Mouse (Mus musculus): ENCODE measurements around the gene Ttll10. TPM values are rescaled to one million over a fixed set of nuclear protein-coding genes. Genes with fewer than 3 reads are reported as not detected.

Ttll10 gene
- polyA plus RNA-seq, 1 experiment from 2014 or later = not detected

DNA sequence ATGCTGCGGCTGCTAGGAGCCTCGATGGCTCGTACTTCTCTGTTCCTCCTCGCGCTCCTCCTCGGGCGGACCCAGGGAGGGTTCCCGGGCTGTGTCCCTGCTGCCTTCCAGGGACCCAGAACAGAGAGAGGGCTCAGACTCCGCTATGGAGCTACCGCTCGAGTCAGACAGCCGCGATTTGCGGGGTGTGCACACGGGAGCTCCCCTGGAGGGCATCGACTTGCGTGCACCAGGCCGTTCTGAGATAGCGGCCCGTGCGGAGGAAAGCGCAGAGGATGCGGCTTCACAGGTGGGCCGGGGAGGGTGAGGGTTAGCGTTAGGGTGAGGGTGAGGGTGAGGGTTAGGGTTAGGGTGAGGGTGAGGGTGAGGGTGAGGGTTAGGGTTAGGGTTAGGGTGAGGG, 24.3 kb downstream of the Ttll10 start:
- ATAC-seq (ENCODE audit: insufficient read depth, low FRiP score, low TSS enrichment) (no peak), DNase-seq (ENCODE audit: low spot score) (no peak)
- 5% methylated on average over 25 of the region's 25 CpGs for WGBS
- Histone ChIP-seq H3K27me3 (ENCODE audit: control insufficient read depth, insufficient read depth, low read length) (peaks cover 22% of the 10 kb centered on the region), H3K4me3 (ENCODE audit: low read depth, low read length) (peak overlapping the region; percentile 12), H3K27ac (ENCODE audit: low read depth, low read length) (no peak overlapping the region), H3K9me3 (ENCODE audit: control insufficient read depth, low read length) (no peaks in the 10 kb centered on the region), H3K36me3 (ENCODE audit: control insufficient read depth, insufficient read depth, low read length) (no peaks in the 10 kb centered on the region), H3K4me2 (ENCODE audit: low read depth) (peak overlapping the region; percentile 32), H3K4me1 (ENCODE audit: control insufficient read depth, insufficient read depth, low read length) (peaks cover 17% of the 10 kb centered on the region; the same call in 1 of the 2 replicates), H3K9ac (ENCODE audit: low read length) (peak overlapping the region; percentile 39)

- Histone ChIP-seq H3K4me1 (ENCODE audit: control insufficient read depth, insufficient read depth, low read length) (peaks cover 17% of the 10 kb centered on the region; the same call in 1 of the 2 replicates), H3K27me3 (ENCODE audit: control insufficient read depth, insufficient read depth, low read length) (peaks cover 22% of the 10 kb centered on the region), H3K4me2 (ENCODE audit: low read depth) (no peak overlapping the region), H3K27ac (ENCODE audit: low read depth, low read length) (no peak overlapping the region), H3K9ac (ENCODE audit: low read length) (no peak overlapping the region), H3K36me3 (ENCODE audit: control insufficient read depth, insufficient read depth, low read length) (no peaks in the 10 kb centered on the region), H3K9me3 (ENCODE audit: control insufficient read depth, low read length) (no peaks in the 10 kb centered on the region), H3K4me3 (ENCODE audit: low read depth, low read length) (no peak overlapping the region)
- DNase-seq (ENCODE audit: low spot score) (no peak), ATAC-seq (ENCODE audit: insufficient read depth, low FRiP score, low TSS enrichment) (no peak)
- WGBS = 51% methylated on average over 4 of the region's 4 CpGs
These were observed 24.9 kb downstream of the Ttll10 start for GRCm38 (mm10) chr4:156034301-156034700.

DNA sequence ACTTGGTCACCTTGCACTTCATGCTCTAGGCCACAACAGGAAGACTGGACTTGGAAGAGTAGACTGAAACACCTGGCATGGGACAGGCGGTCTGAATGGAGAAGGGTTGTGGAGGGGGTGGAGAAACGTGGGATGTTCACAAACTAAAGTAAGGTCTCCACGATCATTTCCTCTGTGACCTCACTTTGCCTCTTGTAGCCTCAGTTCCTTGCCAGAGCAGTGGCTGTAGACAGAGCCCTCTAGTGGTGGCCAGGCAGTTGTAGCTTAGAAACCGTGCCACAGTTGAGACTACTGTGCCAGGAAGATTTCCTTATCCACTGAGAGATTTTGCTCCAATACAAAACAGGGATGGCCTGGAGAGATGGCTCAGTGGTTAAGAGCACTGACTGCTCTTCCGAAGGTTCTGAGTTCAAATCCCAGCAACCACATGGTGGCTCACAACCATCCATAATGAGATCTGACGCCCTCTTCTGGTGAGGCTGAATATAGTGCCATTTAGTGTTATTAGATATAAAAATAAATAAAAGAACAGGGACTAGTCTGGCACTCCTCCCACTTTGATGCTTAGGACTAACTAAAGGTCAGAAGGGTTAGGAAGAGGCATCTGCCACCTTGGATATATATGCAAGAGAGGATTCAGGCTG, 25.6 kb downstream of the Ttll10 start:
- Histone ChIP-seq H3K4me1 (ENCODE audit: control insufficient read depth, insufficient read depth, low read length) (peaks cover 17% of the 10 kb centered on the region; the same call in 1 of the 2 replicates), H3K27ac (ENCODE audit: low read depth, low read length) (no peak overlapping the region), H3K4me2 (ENCODE audit: low read depth) (no peak overlapping the region), H3K9me3 (ENCODE audit: control insufficient read depth, low read length) (no peaks in the 10 kb centered on the region), H3K36me3 (ENCODE audit: control insufficient read depth, insufficient read depth, low read length) (no peaks in the 10 kb centered on the region), H3K9ac (ENCODE audit: low read length) (no peak overlapping the region), H3K4me3 (ENCODE audit: low read depth, low read length) (no peak overlapping the region), H3K27me3 (ENCODE audit: control insufficient read depth, insufficient read depth, low read length) (peaks cover 22% of the 10 kb centered on the region)
- DNase-seq (ENCODE audit: low spot score) (peak; percentile 58), ATAC-seq (ENCODE audit: insufficient read depth, low FRiP score, low TSS enrichment) (no peak)
- WGBS = 45% methylated on average over 6 of the region's 6 CpGs

DNA sequence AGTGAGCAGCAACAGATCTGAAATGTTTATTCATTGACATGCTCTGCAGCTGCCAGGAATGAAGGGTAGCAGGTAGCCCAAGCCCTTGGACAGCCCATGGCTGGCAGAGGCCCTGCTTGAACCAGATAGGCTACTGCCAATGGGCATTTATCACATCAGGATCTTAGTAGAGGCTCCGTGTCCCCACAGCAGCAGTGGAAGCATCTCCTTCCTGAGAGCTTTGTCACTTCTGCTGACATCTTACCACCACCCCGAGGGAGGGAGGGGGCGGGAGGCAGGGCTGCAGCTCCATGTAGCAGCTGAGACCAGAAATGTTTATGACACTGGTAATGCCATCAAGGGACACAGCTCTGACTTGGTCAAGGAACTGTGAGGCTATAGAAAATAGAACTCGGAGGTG, 26.4 kb downstream of the Ttll10 start:
- Histone ChIP-seq H3K9me3 (ENCODE audit: control insufficient read depth, low read length) (no peaks in the 10 kb centered on the region), H3K4me3 (ENCODE audit: low read depth, low read length) (no peak overlapping the region)
- WGBS = 81% methylated on average over 4 of the region's 4 CpGs

DNA sequence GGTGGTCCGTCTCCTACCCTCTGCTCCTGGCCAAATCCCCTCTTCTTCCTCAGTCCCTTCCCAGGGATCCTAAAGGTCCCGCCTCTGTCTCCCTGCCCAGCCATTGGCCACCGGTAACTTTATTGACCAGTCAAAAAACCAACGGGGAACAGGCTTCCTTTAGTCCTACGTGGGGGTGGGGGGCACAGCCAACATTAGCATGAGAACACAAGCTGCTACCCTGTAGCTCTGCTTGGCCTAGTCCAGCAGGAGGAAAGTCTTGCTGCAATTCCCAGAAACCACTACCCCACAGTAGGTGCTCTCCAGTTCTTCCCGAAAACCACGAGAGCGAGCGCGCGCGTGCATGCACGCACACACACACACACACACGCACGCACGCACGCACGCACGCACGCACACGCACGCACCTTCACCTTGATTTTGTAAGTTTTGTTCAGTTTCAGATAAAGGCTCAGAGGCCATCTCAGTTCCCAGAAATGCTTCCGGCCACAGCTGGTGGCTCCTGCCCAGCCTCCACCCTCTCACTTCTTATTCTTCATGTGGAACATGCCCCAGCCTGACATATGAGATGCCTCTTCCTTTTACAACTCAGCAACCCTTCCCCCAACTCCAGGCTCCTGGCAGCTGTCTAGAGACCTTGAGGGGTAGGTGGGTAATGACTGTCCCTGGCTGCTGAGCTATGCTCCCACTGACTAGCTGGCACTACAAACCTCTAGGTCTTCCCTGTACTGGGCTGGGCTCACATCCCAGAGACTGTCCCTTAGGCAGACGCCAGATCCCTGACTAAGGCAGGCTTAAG, 27.4 kb downstream of the Ttll10 start:
- peak; percentile 86 for DNase-seq (ENCODE audit: low spot score)
- Histone ChIP-seq H3K27me3 (ENCODE audit: control insufficient read depth, insufficient read depth, low read length) (peaks cover 22% of the 10 kb centered on the region), H3K4me2 (ENCODE audit: low read depth) (peak overlapping the region; percentile 58), H3K27ac (ENCODE audit: low read depth, low read length) (peak overlapping the region; percentile 79), H3K9me3 (ENCODE audit: control insufficient read depth, low read length) (no peaks in the 10 kb centered on the region), H3K4me1 (ENCODE audit: control insufficient read depth, insufficient read depth, low read length) (peaks cover 17% of the 10 kb centered on the region; the same call in 1 of the 2 replicates), H3K36me3 (ENCODE audit: control insufficient read depth, insufficient read depth, low read length) (peaks cover 4% of the 10 kb centered on the region; the same call in 1 of the 2 replicates), H3K9ac (ENCODE audit: low read length) (peak overlapping the region; percentile 54), H3K4me3 (ENCODE audit: low read depth, low read length) (peak overlapping the region; percentile 43)
- 1% methylated on average over 24 of the region's 24 CpGs for WGBS
- peak; percentile 89 for ATAC-seq (ENCODE audit: insufficient read depth, low FRiP score, low TSS enrichment)

More for the DNA sequence above, 26.4 kb downstream of the Ttll10 start:
- H3K9ac ChIP-seq (ENCODE audit: low read length) = no peak overlapping the region
- peaks cover 17% of the 10 kb centered on the region; the same call in 1 of the 2 replicates for H3K4me1 ChIP-seq (ENCODE audit: control insufficient read depth, insufficient read depth, low read length)
- H3K36me3 ChIP-seq (ENCODE audit: control insufficient read depth, insufficient read depth, low read length) = peaks cover 4% of the 10 kb centered on the region; the same call in 1 of the 2 replicates
- H3K27me3 ChIP-seq (ENCODE audit: control insufficient read depth, insufficient read depth, low read length) = peaks cover 22% of the 10 kb centered on the region
- H3K4me2 ChIP-seq (ENCODE audit: low read depth) = no peak overlapping the region
- DNase-seq (ENCODE audit: low spot score) (no peak), ATAC-seq (ENCODE audit: insufficient read depth, low FRiP score, low TSS enrichment) (no peak)
- no peak overlapping the region for H3K27ac ChIP-seq (ENCODE audit: low read depth, low read length)

GRCm38 (mm10) chr4:156031255-156031592, 28.0 kb downstream of the Ttll10 start:
- Histone ChIP-seq H3K27me3 (ENCODE audit: control insufficient read depth, insufficient read depth, low read length) (peaks cover 21% of the 10 kb centered on the region), H3K4me2 (ENCODE audit: low read depth) (peak overlapping the region; percentile 58), H3K27ac (ENCODE audit: low read depth, low read length) (no peak overlapping the region), H3K9me3 (ENCODE audit: control insufficient read depth, low read length) (no peaks in the 10 kb centered on the region), H3K4me1 (ENCODE audit: control insufficient read depth, insufficient read depth, low read length) (peaks cover 17% of the 10 kb centered on the region; the same call in 1 of the 2 replicates), H3K36me3 (ENCODE audit: control insufficient read depth, insufficient read depth, low read length) (peaks cover 4% of the 10 kb centered on the region; the same call in 1 of the 2 replicates), H3K4me3 (ENCODE audit: low read depth, low read length) (peak overlapping the region; percentile 43), H3K9ac (ENCODE audit: low read length) (peak overlapping the region; percentile 54)
- no peak for DNase-seq (ENCODE audit: low spot score)
- 0 out of 2 replicates have a peak, but pooled peaks have one; percentile 10 for ATAC-seq (ENCODE audit: insufficient read depth, low FRiP score, low TSS enrichment)
- WGBS = 9% methylated on average over 7 of the region's 7 CpGs

DNA sequence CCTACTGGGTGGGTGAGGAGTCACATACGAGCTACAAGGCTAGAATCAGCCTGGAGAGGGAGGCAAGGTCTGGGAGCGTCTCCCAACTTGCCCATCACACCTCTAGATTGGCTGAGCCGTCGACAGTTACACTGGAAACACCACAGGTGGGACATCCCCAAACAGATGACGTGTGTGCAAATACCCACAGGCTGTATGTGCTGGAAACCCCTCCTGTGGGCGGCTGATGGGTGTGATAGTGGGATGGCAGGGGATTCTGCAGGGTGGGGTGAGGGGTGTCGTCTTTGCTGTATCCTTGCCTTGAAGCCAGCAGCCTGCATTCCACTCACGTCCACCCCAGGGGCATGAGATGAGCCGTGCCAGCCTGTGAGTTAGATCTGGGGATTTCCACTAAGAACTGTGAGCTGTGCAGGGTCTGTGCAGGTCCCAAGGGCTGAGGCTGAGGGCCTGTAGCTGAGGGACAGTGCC, 28.5 kb downstream of the Ttll10 start:
- WGBS = 70% methylated on average over 9 of the region's 9 CpGs
- H3K9me3 ChIP-seq (ENCODE audit: control insufficient read depth, low read length) = no peaks in the 10 kb centered on the region
- H3K4me2 ChIP-seq (ENCODE audit: low read depth) = peak overlapping the region; percentile 58
- no peak overlapping the region for H3K27ac ChIP-seq (ENCODE audit: low read depth, low read length)
- peaks cover 16% of the 10 kb centered on the region for H3K27me3 ChIP-seq (ENCODE audit: control insufficient read depth, insufficient read depth, low read length)
- H3K36me3 ChIP-seq (ENCODE audit: control insufficient read depth, insufficient read depth, low read length) = peaks cover 4% of the 10 kb centered on the region; the same call in 1 of the 2 replicates
- DNase-seq (ENCODE audit: low spot score) (no peak), ATAC-seq (ENCODE audit: insufficient read depth, low FRiP score, low TSS enrichment) (no peak)
- H3K4me3 ChIP-seq (ENCODE audit: low read depth, low read length) = peak overlapping the region; percentile 43
- peaks cover 17% of the 10 kb centered on the region; the same call in 1 of the 2 replicates for H3K4me1 ChIP-seq (ENCODE audit: control insufficient read depth, insufficient read depth, low read length)
- H3K9ac ChIP-seq (ENCODE audit: low read length) = peak overlapping the region; percentile 54

- ATAC-seq (ENCODE audit: insufficient read depth, low FRiP score, low TSS enrichment) = no peak
These were observed 30.6 kb downstream of the Ttll10 start for GRCm38 (mm10) chr4:156028580-156028979.

More at GRCm38 (mm10) chr4:156028580-156028979, 30.6 kb downstream of the Ttll10 start:
- Histone ChIP-seq H3K27me3 (ENCODE audit: control insufficient read depth, insufficient read depth, low read length) (no peaks in the 10 kb centered on the region), H3K4me2 (ENCODE audit: low read depth) (no peak overlapping the region), H3K36me3 (ENCODE audit: control insufficient read depth, insufficient read depth, low read length) (peaks cover 4% of the 10 kb centered on the region; the same call in 1 of the 2 replicates), H3K9me3 (ENCODE audit: control insufficient read depth, low read length) (no peaks in the 10 kb centered on the region), H3K4me1 (ENCODE audit: control insufficient read depth, insufficient read depth, low read length) (peaks cover 14% of the 10 kb centered on the region; the same call in 1 of the 2 replicates), H3K27ac (ENCODE audit: low read depth, low read length) (no peak overlapping the region), H3K4me3 (ENCODE audit: low read depth, low read length) (no peak overlapping the region), H3K9ac (ENCODE audit: low read length) (no peak overlapping the region)
- WGBS = 91% methylated on average over 7 of the region's 7 CpGs
- no peak for DNase-seq (ENCODE audit: low spot score)
